Mouse (Mus musculus) myocyte (in vitro differentiated cells): ENCODE data around the gene Kdm1b. TPM values are rescaled to one million over a fixed set of nuclear protein-coding genes. Genes with fewer than 3 reads are reported as not detected.

ENCODE experiments used
- H3K27me3 ChIP-seq: one replicate; pipeline ENCODE4 v1.6.1; 2011; ENCODE audit not compliant: control insufficient read depth, insufficient read depth, insufficient read length
- H3K36me3 ChIP-seq: one replicate; pipeline ENCODE4 v1.6.1; 2011; ENCODE audit not compliant: control insufficient read depth, insufficient read depth
- H3K4me2 ChIP-seq: one replicate; pipeline ENCODE4 v1.6.1; 2011; ENCODE audit warnings: low read depth, control low read depth
- H3K4me3 ChIP-seq: one replicate; pipeline ENCODE4 v1.5.1; 2011; ENCODE audit warnings: mild to moderate bottlenecking, control low read depth, moderate library complexity
- H3K79me2 ChIP-seq: one replicate; pipeline ENCODE4 v1.6.1; 2011; ENCODE audit not compliant: control insufficient read depth, insufficient read depth
- H3ac ChIP-seq: one replicate; pipeline ENCODE4 v1.6.1; 2011; ENCODE audit not compliant: control insufficient read depth, insufficient read length
- CEBPB ChIP-seq: IDR thresholded peaks from 2 replicates; pipeline ENCODE4 v1.6.1; 2011; ENCODE audit warnings: mild to moderate bottlenecking, moderate library complexity; ENCODE audit not compliant: poor library complexity, insufficient read depth, severe bottlenecking
- E2F4 ChIP-seq: IDR thresholded peaks from one replicate; pipeline ENCODE4 v1.6.1; 2011; ENCODE audit warnings: mild to moderate bottlenecking, control low read depth, moderate library complexity; ENCODE audit not compliant: insufficient read depth
- MAX ChIP-seq: IDR thresholded peaks from one replicate; pipeline ENCODE4 v1.6.1; 2011; ENCODE audit warnings: low read depth, mild to moderate bottlenecking, control low read depth
- MYOD1 ChIP-seq, 3 experiments: IDR thresholded peaks; one replicate each; pipeline ENCODE4 v1.6.1; 2011; ENCODE audit warnings: control low read depth in 2 of 3, low read depth in 2 of 3, mild to moderate bottlenecking in 2 of 3, moderate library complexity in 1 of 3; ENCODE audit not compliant: insufficient read length in 2 of 3, control insufficient read depth in 1 of 3
- MYOG ChIP-seq, 3 experiments: IDR thresholded peaks; one replicate each; pipeline ENCODE4 v1.6.1; 2011; ENCODE audit warnings: control low read depth in 2 of 3, low read depth in 2 of 3, mild to moderate bottlenecking in 2 of 3; ENCODE audit not compliant: insufficient read length in 2 of 3, control insufficient read depth in 1 of 3, insufficient read depth in 1 of 3
- POLR2A ChIP-seq: IDR thresholded peaks from one replicate; pipeline ENCODE4 v1.6.1; 2011; ENCODE audit warnings: low read depth, mild to moderate bottlenecking, control low read depth, moderate library complexity; ENCODE audit not compliant: insufficient read length
- POLR2AphosphoS2 ChIP-seq: IDR thresholded peaks from one replicate; pipeline ENCODE4 v1.6.1; 2011; ENCODE audit warnings: low read depth, control low read depth; ENCODE audit not compliant: insufficient read length
- REST ChIP-seq: IDR thresholded peaks from one replicate; pipeline ENCODE4 v1.6.1; 2011; ENCODE audit warnings: mild to moderate bottlenecking, control low read depth, moderate library complexity; ENCODE audit not compliant: insufficient read depth, insufficient read length
- SRF ChIP-seq: IDR thresholded peaks from one replicate; pipeline ENCODE4 v1.6.1; 2011; ENCODE audit warnings: low read depth; ENCODE audit not compliant: control insufficient read depth, insufficient read length
- TCF12 ChIP-seq: IDR thresholded peaks from one replicate; pipeline ENCODE4 v1.6.1; 2011; ENCODE audit warnings: mild to moderate bottlenecking, control low read depth; ENCODE audit not compliant: poor library complexity, insufficient read depth, severe bottlenecking
- TCF3 ChIP-seq: IDR thresholded peaks from one replicate; pipeline ENCODE4 v1.6.1; 2011; ENCODE audit warnings: low read depth, control low read depth; ENCODE audit not compliant: insufficient read length
- USF1 ChIP-seq: IDR thresholded peaks from one replicate; pipeline ENCODE4 v1.6.1; 2011; ENCODE audit warnings: low read depth, mild to moderate bottlenecking, control low read depth, moderate library complexity
- polyA plus RNA-seq: library from polyadenylated mRNA; unstranded; fragments of >200 nt; fragmentation: generic; extraction: Trizol; gene quantifications from one replicate; pipeline ENCODE4 v1.2.1, GENCODE M21; 2012; ENCODE audit warnings: missing spikeins

Gene Kdm1b
- polyA plus RNA-seq, 1 experiment = 5.0 TPM

DNA sequence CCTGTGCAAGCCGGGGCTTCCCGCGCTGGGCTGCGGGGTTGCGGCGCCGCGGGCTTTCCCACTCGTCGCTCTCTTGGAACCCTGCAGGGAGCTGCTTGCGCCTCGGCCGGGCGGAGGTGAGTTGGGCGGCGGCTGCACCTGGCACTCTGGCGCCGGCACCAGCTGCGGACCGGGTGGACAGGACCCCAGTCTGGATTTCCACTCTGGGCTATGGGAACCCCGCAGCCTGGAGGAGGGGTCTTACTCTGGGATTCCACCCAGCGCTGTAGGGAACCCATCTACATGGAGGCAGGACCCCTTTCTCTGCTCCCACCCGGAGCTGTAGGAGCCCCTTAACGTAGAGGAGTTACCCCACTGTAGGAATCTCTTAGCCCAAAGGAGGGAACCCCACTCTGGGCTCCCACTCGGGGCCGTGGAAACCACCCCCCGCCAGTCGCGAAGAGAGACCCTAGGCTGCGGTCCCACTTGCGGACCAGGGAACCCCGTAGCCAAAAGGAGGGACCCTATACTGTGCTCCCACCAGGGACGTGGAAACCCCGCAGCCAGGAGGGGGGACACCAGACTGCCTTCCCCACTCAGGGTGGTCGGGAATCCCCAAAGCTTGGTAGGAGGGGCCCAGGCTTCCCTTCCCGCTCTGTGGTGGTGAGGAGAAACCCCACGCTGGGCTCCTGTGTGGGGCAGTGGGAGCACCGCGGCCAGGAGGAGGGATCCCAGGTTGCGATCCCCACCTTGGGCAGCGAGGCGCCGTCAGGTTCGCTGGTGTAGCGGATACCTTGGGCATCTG lies 726 bp downstream of the Kdm1b start:
- no peaks in the 10 kb centered on the region for H3K79me2 ChIP-seq
- no peaks in the 10 kb centered on the region for H3K27me3 ChIP-seq
- peak overlapping the region; percentile 27 for H3K4me3 ChIP-seq
- peak overlapping the region; percentile 44 for H3ac ChIP-seq
- peak overlapping the region; percentile 95 for H3K4me2 ChIP-seq
- TF ChIP-seq MYOD1 (IDR thresholded peaks at IDR 0.05; ENCODE audit: control insufficient read depth in 1 of 3, insufficient read length in 2 of 3, low read depth in 2 of 3) (peak in 1 of 3 experiments; percentile 57), MAX (no peak), MYOG (IDR thresholded peaks at IDR 0.05; ENCODE audit: control insufficient read depth in 1 of 3, insufficient read depth in 1 of 3, insufficient read length in 2 of 3, low read depth in 2 of 3) (peak in 1 of 3 experiments; percentile 54), REST (no peak), E2F4 (no peak)
- H3K36me3 ChIP-seq = no peaks in the 10 kb centered on the region

DNA sequence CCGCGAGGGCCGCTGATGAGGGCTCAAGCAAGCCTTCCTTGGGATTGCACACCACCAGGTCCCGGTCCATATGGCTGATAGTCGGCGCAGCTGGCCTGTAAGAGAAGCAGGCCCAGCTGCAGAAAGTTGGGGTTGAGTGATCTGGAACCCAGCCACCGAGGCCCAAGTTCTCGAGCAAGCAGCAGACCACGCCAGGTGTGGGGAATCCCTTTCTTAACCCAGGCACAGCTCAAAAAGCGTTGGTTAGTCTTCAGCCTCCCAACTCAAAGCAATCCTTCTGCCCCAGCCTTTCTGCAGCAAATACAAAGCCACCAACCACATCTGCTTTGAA lies 1.3 kb downstream of the Kdm1b start, which contains the start of gene Tpmt:
Tpmt (minus strand) TSS at position 121 of the 331 bp plus-strand sequence.
- Histone ChIP-seq H3K4me2 (peak within 1 kb of the TSS; percentile 95), H3K36me3 (no peaks in the 10 kb centered on the region), H3ac (peak within 1 kb of the TSS; percentile 44), H3K79me2 (no peaks in the 10 kb centered on the region), H3K4me3 (peak within 1 kb of the TSS; percentile 27), H3K27me3 (no peaks in the 10 kb centered on the region)
- TF ChIP-seq MYOD1 (IDR thresholded peaks at IDR 0.05; ENCODE audit: control insufficient read depth in 1 of 3, insufficient read length in 2 of 3, low read depth in 2 of 3) (peak in 1 of 3 experiments; percentile 4), MYOG (IDR thresholded peaks at IDR 0.05; ENCODE audit: control insufficient read depth in 1 of 3, insufficient read depth in 1 of 3, insufficient read length in 2 of 3, low read depth in 2 of 3) (peak in 2 of 3 experiments; percentile 1 to 33), TCF12 (no peak)

DNA sequence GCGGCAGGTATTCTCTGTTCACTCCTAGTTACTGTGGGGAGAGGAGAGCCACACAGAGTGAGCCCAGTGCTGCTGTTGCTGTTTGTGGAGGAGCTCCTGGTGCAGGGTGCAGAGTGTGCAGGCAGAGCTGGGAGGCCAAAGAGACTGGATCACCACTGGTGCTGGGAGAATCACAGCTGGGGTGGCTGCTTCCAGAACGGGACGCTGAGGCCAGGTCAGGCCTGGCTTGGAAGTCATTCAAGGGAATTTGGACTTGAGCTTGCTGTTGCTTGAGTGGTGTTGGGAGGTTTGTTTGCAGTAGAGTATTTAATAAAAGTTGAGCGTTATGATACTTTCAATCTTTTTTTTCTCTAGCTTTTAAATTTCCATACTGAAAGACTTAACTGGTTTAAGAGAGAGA lies 4.7 kb downstream of the Kdm1b start:
- H3K79me2 ChIP-seq = no peaks in the 10 kb centered on the region
- H3K36me3 ChIP-seq = no peaks in the 10 kb centered on the region
- H3K27me3 ChIP-seq = no peaks in the 10 kb centered on the region
- TF ChIP-seq SRF = no peak
- no peak for TF ChIP-seq MYOD1 (IDR thresholded peaks at IDR 0.05; ENCODE audit: control insufficient read depth in 1 of 3, insufficient read length in 2 of 3, low read depth in 2 of 3)
- TF ChIP-seq REST = no peak
- TF ChIP-seq TCF12 = no peak
- TF ChIP-seq MYOG (IDR thresholded peaks at IDR 0.05; ENCODE audit: control insufficient read depth in 1 of 3, insufficient read depth in 1 of 3, insufficient read length in 2 of 3, low read depth in 2 of 3) = no peak
- no peak for TF ChIP-seq TCF3
- TF ChIP-seq MAX = no peak
- TF ChIP-seq POLR2AphosphoS2 = no peak
- no peak for TF ChIP-seq E2F4
- no peak for TF ChIP-seq USF1
- no peak for TF ChIP-seq CEBPB
- no peak for TF ChIP-seq POLR2A
- H3ac ChIP-seq = no peak overlapping the region
- H3K4me3 ChIP-seq = no peak overlapping the region
- no peak overlapping the region for H3K4me2 ChIP-seq

DNA sequence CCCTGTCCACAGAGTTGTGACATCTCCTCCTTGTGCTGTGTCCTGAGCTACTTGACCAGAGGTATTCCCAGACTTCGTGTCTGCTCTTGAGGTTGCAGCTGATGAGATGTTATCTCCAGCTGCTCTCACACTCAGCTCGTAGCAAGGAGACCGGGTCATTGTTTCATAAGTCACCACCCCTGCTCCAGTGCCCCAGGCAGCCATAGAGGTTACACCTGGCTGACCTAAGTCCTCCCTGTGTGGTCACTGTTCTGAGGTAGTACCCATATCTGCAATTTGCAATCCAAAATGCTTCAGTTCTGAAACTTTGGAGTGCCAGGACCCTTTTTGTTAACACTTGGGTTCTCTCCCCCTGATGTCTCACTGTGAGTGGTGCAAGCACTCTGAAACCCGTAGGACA lies 6.7 kb downstream of the Kdm1b start:
- H3ac ChIP-seq = no peak overlapping the region
- no peak overlapping the region for H3K4me2 ChIP-seq
- no peak overlapping the region for H3K4me3 ChIP-seq
- H3K79me2 ChIP-seq = no peaks in the 10 kb centered on the region
- no peaks in the 10 kb centered on the region for H3K27me3 ChIP-seq
- TF ChIP-seq POLR2AphosphoS2 (no peak), MAX (no peak), TCF12 (no peak), E2F4 (no peak), MYOD1 (IDR thresholded peaks at IDR 0.05; ENCODE audit: control insufficient read depth in 1 of 3, insufficient read length in 2 of 3, low read depth in 2 of 3) (no peak), CEBPB (no peak), MYOG (IDR thresholded peaks at IDR 0.05; ENCODE audit: control insufficient read depth in 1 of 3, insufficient read depth in 1 of 3, insufficient read length in 2 of 3, low read depth in 2 of 3) (no peak), SRF (no peak), TCF3 (no peak), REST (no peak), POLR2A (no peak), USF1 (no peak)
- H3K36me3 ChIP-seq = no peaks in the 10 kb centered on the region

DNA sequence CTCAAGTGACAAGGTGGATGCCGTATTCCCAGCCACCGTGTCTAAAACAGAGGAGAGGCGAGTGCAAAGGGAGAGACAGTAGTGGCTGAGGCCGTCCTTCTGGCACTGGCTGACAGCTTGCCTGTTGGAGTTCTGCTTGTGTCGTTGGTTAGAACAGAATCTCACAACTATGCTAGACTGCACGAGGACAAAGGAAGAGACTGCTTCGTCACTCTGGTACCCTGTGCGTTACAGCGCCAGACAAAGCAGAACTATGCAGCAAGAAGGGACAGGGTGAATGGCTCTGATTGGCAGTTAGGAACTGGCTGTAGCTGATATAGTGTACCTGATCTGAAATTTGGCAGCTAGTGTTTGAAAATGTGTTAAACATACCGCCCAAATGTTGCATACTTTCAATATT lies 10.7 kb downstream of the Kdm1b start:
- no peaks in the 10 kb centered on the region for H3K79me2 ChIP-seq
- no peak for TF ChIP-seq POLR2A
- TF ChIP-seq POLR2AphosphoS2 = no peak
- no peak for TF ChIP-seq TCF12
- TF ChIP-seq MYOG (IDR thresholded peaks at IDR 0.05; ENCODE audit: control insufficient read depth in 1 of 3, insufficient read depth in 1 of 3, insufficient read length in 2 of 3, low read depth in 2 of 3) = no peak
- no peak for TF ChIP-seq E2F4
- TF ChIP-seq REST = no peak
- TF ChIP-seq MYOD1 (IDR thresholded peaks at IDR 0.05; ENCODE audit: control insufficient read depth in 1 of 3, insufficient read length in 2 of 3, low read depth in 2 of 3) = no peak
- no peak for TF ChIP-seq MAX
- TF ChIP-seq TCF3 = no peak
- no peak for TF ChIP-seq SRF
- TF ChIP-seq CEBPB = no peak
- TF ChIP-seq USF1 = no peak
- no peaks in the 10 kb centered on the region for H3K27me3 ChIP-seq
- H3K4me3 ChIP-seq = no peak overlapping the region
- H3K4me2 ChIP-seq = no peak overlapping the region
- peaks cover 5% of the 10 kb centered on the region for H3K36me3 ChIP-seq
- no peak overlapping the region for H3ac ChIP-seq
